Mouse (Mus musculus): ENCODE measurements around the gene Cldn17.

- TF ChIP-seq CTCF (IDR thresholded peaks at IDR 0.05; ENCODE audit: borderline replicate concordance, extremely low read depth, insufficient read depth, insufficient read length) = no peak
- TF ChIP-seq POLR2A (IDR thresholded peaks at IDR 0.05; ENCODE audit: borderline replicate concordance, extremely low read depth, insufficient read depth, insufficient read length, poor library complexity, severe bottlenecking) = no peak
Measured at GRCm38 (mm10) chr16:88508150-88508549, 1.4 kb upstream of the Cldn17 start.
